Mouse (Mus musculus) lung, adult 2 months (tissue): ENCODE results near the gene Scnn1a.

Experiments used
- CTCF ChIP-seq: fragments of 200-500 bp; IDR thresholded peaks from 2 replicates; pipeline ENCODE4 v1.5.1; 2011; ENCODE audit warnings: mild to moderate bottlenecking, low read length, control low read depth; ENCODE audit not compliant: insufficient read depth
- POLR2A ChIP-seq: fragments of 200-500 bp; IDR thresholded peaks from 2 replicates; pipeline ENCODE4 v1.6.1; 2011; ENCODE audit warnings: low read depth, mild to moderate bottlenecking, control low read depth, low read length, borderline replicate concordance; ENCODE audit errors: extremely low read depth

DNA sequence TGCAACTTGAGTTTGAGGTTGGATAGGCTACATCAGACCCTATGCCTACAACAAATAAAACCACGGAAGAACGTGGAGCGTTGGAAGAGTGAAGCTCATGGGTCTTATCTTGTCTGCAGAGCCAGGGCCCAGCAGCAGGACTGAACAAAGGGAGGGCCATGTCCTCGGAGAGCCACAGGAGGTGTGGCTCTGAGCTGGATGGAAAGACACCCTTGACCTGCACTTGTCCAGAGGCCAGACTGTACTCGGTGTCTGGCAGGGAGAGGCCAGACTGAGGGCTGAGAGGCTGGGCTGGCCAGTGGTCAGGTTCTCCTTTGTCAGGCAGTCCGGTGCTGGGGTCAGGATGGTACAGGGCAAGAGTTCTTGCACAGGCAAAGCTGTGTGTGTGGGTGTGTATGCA, 4.9 kb downstream of the Scnn1a start:
- TF ChIP-seq CTCF (no peak), POLR2A (peak; percentile 19; the same call in 1 of the 2 replicates)
